Mouse (Mus musculus) frontal cortex, postnatal 10 days (tissue): Measurements from ENCODE around the gene Nupl1.

Source experiments
- DNase-seq, 2 experiments: peaks; one replicate each; pipeline ENCODE4 v3.0.0; 2022; ENCODE audit warnings: low spot score in 2 of 2, mixed read lengths in 1 of 2

The Nupl1 gene

GRCm38 (mm10) chr14:60152373-60152772, 98.9 kb downstream of the Nupl1 start:
- no peak for DNase-seq

GRCm38 (mm10) chr14:60148893-60149292, 102.3 kb downstream of the Nupl1 start:
- no peak for DNase-seq

DNA sequence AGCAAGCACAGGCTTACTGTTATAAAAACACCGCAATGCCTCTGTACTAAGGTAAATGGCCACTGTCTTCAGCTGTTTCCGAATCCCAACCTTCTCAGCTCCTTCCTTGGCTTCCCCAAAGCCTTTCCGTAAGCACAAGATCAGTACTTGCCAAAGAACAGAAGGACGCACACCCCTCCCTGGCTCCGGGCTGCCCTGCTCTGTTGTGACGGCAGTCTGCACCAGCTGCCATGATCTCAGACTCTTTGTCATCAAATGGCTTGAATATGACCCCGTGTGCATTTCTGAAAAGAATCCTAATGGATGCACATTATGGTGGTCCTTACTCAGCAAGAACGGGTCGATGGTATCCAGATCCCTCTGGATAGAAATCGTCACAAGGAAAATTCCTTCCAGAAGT, 108.0 kb downstream of the Nupl1 start:
- no peak for DNase-seq

GRCm38 (mm10) chr14:60138339-60138738, 112.9 kb downstream of the Nupl1 start:
- no peak for DNase-seq

DNA sequence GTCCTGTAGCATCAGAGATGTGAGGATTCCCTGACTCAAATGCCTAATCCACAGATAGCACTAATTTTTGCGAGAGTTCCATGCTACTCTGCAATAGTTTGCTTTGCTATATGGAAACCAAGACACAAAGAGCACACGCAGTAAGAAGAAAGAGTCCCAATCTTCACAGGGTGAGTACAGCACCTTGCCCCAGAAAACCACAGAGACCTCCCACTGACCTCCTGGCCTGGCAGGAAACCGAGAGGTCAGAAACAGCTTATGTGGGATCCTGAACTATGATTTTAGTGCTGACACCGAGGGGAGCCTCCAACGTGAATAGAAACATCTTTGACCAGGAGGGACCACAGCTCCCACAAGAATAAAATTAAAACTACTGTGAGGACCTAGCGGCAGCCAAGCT, 113.4 kb downstream of the Nupl1 start:
- DNase-seq, result no peak

- no peak for DNase-seq
Observed at GRCm38 (mm10) chr14:60135801-60136200, 115.4 kb downstream of the Nupl1 start.

GRCm38 (mm10) chr14:60134720-60135119, 116.5 kb downstream of the Nupl1 start:
- no peak for DNase-seq
